Mouse (Mus musculus) liver, embryonic 18 days (tissue): Measurements from ENCODE around the gene Nkx2-1. TPM values are rescaled to one million over a fixed set of nuclear protein-coding genes. Genes with fewer than 3 reads are reported as not detected.

ENCODE experiments used
- polyA plus RNA-seq: library from polyadenylated mRNA; depleted of rRNA; stranded (reverse); fragments of >200 nt; gene quantifications from 2 replicates; pipeline ENCODE4 v1.2.3, GENCODE M21; 2012; rRNA removed

Nkx2-1 gene
- not detected in 2 replicates for polyA plus RNA-seq

DNA sequence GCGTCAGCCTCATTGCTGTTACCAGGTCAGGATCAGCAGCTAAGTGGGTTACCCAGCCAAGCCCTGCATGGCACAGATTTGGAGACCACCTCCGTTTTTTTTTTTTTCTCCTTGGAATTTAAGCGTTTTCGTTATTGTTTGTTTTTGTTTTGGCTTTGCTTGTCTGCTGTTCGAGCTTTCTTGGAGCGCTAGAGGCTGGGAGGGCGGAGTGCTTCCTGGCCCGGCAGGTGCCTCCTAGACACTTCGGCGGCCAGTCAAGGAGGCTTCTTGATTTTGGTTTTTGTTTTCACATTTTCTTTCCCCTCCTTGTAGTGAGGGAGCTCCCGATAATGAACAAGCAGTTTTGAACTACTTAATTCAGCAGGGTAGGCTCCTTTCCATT, at the start of gene Nkx2-1:
TSS of gene Nkx2-1 (minus strand) at position 25 of the 382 bp plus-strand sequence.

Other genes with a start within 250 kb of the Nkx2-1 start
- 5.6 and 6.5 TPM in 2 replicates for gene Mbip, start 191.0 kb downstream of the Nkx2-1 start, polyA plus RNA-seq
- gene Nkx2-9, start 76.4 kb upstream of the Nkx2-1 start, polyA plus RNA-seq: not detected in 2 replicates
- gene Pax9, start 154.9 kb upstream of the Nkx2-1 start, polyA plus RNA-seq: not detected in 2 replicates